Mouse (Mus musculus) stomach, embryonic 14.5 days (tissue): ENCODE data around the gene Hpse. TPM values are rescaled to one million over a fixed set of nuclear protein-coding genes. Genes with fewer than 3 reads are reported as not detected.

Experiments used
- ATAC-seq: fragments of 200-750 bp; cut with Nextera tagmentation; 2 replicates; pipeline ENCODE4 v1.8.0; 2017; ENCODE audit warnings: low read depth, moderate TSS enrichment; ENCODE audit not compliant: insufficient number of reproducible peaks, insufficient read depth, low FRiP score
- H3K27ac ChIP-seq: fragments of 300-500 bp; sonication (generic); 2 replicates; pipeline ENCODE4 v1.5.1; 2014; ENCODE audit warnings: mild to moderate bottlenecking, low read length, moderate library complexity, mixed read lengths
- H3K27me3 ChIP-seq: fragments of 300-500 bp; sonication (generic); 2 replicates; pipeline ENCODE4 v1.6.1; 2014; ENCODE audit warnings: low read length, control low read depth, mixed read lengths; ENCODE audit not compliant: control insufficient read depth, insufficient read depth
- H3K36me3 ChIP-seq: fragments of 300-500 bp; sonication (generic); 2 replicates; pipeline ENCODE4 v1.6.1; 2014; ENCODE audit warnings: mild to moderate bottlenecking, control low read depth, low read length, moderate library complexity, mixed read lengths; ENCODE audit not compliant: control insufficient read depth, insufficient read depth
- H3K4me1 ChIP-seq: fragments of 300-500 bp; sonication (generic); 2 replicates; pipeline ENCODE4 v1.6.1; 2014; ENCODE audit warnings: low read length, control low read depth, mixed read lengths; ENCODE audit not compliant: control insufficient read depth, insufficient read depth
- H3K4me2 ChIP-seq: fragments of 300-500 bp; sonication (generic); replicated peaks from 2 replicates; pipeline ENCODE4 v1.6.1; 2014; ENCODE audit warnings: low read depth, low read length, control low read depth
- H3K4me3 ChIP-seq: fragments of 300-500 bp; sonication (generic); 2 replicates; pipeline ENCODE4 v1.5.1; 2014; ENCODE audit warnings: low read depth, low read length, control low read depth
- H3K9ac ChIP-seq: fragments of 300-500 bp; sonication (generic); replicated peaks from 2 replicates; pipeline ENCODE4 v1.6.1; 2014; ENCODE audit warnings: low read depth, mild to moderate bottlenecking, control low read depth, low read length, moderate library complexity, mixed read lengths
- H3K9me3 ChIP-seq: fragments of 300-500 bp; sonication (generic); 2 replicates; pipeline ENCODE4 v1.6.1; 2016; ENCODE audit warnings: low read depth, low read length, control low read depth; ENCODE audit not compliant: control insufficient read depth
- WGBS: fragments of 180-500 bp; shearing (Covaris S2); extraction: QIAGEN DNeasy Blood & Tissue Kit; methylation state at CpG from one replicate; pipeline ENCODE4 v1.1.7; 2014; 5-methylcytosine and 5-hydroxymethylcytosine counted together
- polyA plus RNA-seq: library from polyadenylated mRNA; unstranded; fragments of >200 nt; fragmentation: Nextera tagmentation; extraction: Ambion mirVana; gene quantifications from 2 replicates; pipeline ENCODE4 v1.2.1, GENCODE M21; 2014

Gene Hpse
- polyA plus RNA-seq, 1 experiment from 2014 or later: 4.9 TPM

DNA sequence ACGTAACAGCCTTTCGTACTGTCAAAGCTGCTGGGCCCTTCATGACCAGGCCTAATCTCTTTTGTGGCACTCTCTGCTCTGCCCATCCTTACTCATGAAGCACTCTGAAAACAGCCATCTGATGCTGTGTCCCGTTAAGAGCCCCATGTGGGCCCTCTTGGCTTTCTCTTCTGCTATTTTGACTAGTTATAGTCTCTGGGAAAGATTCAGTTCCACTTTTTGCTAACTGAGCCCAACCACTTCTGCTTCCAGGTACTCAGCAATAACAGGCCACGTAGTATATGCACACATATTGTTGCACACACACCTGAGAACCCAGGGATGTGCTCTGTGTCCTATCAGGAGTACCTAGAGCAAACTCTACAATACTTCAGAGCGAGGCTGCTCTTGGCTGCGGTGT lies 56.5 kb downstream of the Hpse start:
- H3K9ac ChIP-seq: no peak overlapping the region
- H3K36me3 ChIP-seq: peaks cover 41% of the 10 kb centered on the region
- 92% methylated on average over 6 of the region's 6 CpGs for WGBS
- no peak overlapping the region for H3K27ac ChIP-seq
- no peaks in the 10 kb centered on the region for H3K27me3 ChIP-seq
- no peaks in the 10 kb centered on the region for H3K4me1 ChIP-seq
- no peak overlapping the region for H3K4me3 ChIP-seq
- H3K4me2 ChIP-seq: no peak overlapping the region
- no peaks in the 10 kb centered on the region for H3K9me3 ChIP-seq
- ATAC-seq: no peak

DNA sequence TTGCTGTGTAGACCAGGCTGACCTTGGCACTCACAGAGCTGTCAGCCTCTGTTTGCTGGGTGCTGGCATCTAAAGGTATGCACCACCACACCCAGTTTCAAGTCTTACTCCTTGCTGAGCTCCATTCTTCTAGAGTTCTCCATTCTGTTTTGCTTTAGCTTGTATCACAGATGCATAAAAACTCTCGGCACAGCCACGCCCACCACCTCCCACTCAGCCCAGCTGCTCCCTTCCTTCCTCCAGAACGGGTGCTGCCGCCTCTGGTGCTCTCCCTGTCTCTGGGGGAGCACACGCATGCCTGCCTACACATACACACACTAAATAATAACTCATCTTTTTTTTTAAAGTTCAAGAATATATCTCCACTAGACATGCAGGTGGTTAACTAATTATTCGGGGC lies 61.1 kb downstream of the Hpse start:
- no peaks in the 10 kb centered on the region for H3K9me3 ChIP-seq
- no peak overlapping the region for H3K27ac ChIP-seq
- H3K4me2 ChIP-seq: no peak overlapping the region
- no peaks in the 10 kb centered on the region for H3K4me1 ChIP-seq
- no peak overlapping the region for H3K9ac ChIP-seq
- no peaks in the 10 kb centered on the region for H3K27me3 ChIP-seq
- 78% methylated on average over 6 of the region's 6 CpGs for WGBS
- H3K4me3 ChIP-seq: no peak overlapping the region
- peaks cover 61% of the 10 kb centered on the region for H3K36me3 ChIP-seq
- no peak for ATAC-seq

DNA sequence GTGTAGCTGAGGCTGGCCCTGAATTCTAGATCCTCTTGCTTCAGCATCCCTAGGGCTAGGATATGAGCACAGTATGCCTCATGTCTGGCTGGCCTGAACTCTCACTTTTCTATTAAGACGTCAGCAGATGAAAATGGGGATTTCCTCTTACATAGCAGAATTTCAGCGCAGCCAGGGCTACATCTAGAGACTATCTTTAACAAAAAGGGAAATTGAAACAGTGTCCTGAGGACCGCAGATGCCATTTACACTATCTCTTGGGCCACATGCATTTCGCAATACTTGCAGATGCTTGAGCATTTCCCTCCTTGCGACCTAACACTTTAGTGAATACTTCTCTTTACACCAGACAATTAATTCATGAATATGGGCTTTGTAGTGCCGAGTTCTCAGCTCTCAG lies 63.2 kb downstream of the Hpse start:
- H3K27ac ChIP-seq: no peak overlapping the region
- ATAC-seq: no peak
- no peaks in the 10 kb centered on the region for H3K9me3 ChIP-seq
- H3K36me3 ChIP-seq: peaks cover 43% of the 10 kb centered on the region
- H3K4me3 ChIP-seq: no peak overlapping the region
- no peaks in the 10 kb centered on the region for H3K27me3 ChIP-seq
- no peak overlapping the region for H3K4me2 ChIP-seq
- H3K9ac ChIP-seq: no peak overlapping the region
- 86% methylated on average over 6 of the region's 6 CpGs for WGBS
- H3K4me1 ChIP-seq: no peaks in the 10 kb centered on the region

DNA sequence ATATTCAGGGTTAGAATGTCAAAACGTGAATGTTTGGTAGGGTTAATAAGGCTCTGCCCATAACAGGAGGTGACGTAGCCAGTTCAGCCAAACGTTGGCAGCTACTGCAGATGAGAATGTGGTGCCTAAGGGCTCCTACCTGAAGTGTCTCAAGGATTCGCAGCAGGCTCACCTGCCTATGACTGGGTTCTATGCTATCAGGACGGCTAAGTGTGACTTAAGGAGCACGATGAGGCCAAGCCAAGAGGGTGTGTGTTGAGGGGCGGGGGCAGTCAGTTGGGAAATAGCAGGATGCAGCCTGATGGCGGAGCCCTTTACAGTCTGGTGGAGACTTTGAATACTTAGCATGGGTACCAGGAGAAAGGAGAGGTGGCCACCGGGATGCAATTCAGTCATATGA lies 67.2 kb downstream of the Hpse start:
- 0 out of 2 replicates have a peak, but pooled peaks cover 9% of the 10 kb centered on the region for H3K4me1 ChIP-seq
- no peak overlapping the region for H3K27ac ChIP-seq
- no peak for ATAC-seq
- peaks cover 23% of the 10 kb centered on the region for H3K36me3 ChIP-seq
- H3K4me2 ChIP-seq: no peak overlapping the region
- no peak overlapping the region for H3K9ac ChIP-seq
- no peaks in the 10 kb centered on the region for H3K27me3 ChIP-seq
- WGBS: 79% methylated on average over 9 of the region's 9 CpGs
- no peak overlapping the region for H3K4me3 ChIP-seq
- H3K9me3 ChIP-seq: no peaks in the 10 kb centered on the region

DNA sequence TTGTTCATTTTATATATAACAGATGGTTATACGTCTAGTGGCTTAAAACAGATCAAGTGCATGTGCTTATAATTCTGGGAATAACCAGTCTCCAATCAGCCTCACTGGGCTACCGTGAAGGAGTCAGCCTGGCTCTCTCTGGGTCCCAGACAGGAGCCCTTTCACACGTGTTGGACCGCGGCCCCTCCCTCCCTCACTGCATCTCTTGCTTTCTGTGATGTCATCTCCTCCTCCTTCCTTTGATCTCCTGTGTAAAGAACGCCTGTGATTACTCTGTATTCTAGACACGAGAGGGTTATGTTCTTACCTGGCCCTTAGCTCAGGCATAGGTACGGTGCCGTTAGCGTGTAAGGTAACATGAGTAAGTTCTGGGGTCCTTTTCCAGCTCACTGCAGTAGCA lies 68.0 kb downstream of the Hpse start:
- WGBS: 75% methylated on average over 10 of the region's 10 CpGs
- no peak overlapping the region for H3K4me3 ChIP-seq
- H3K27ac ChIP-seq: no peak overlapping the region
- no peak overlapping the region for H3K9ac ChIP-seq
- ATAC-seq: no peak
- 0 out of 2 replicates have a peak, but pooled peaks cover 9% of the 10 kb centered on the region for H3K4me1 ChIP-seq
- no peaks in the 10 kb centered on the region for H3K9me3 ChIP-seq
- H3K4me2 ChIP-seq: no peak overlapping the region
- peaks cover 17% of the 10 kb centered on the region for H3K36me3 ChIP-seq
- H3K27me3 ChIP-seq: no peaks in the 10 kb centered on the region

DNA sequence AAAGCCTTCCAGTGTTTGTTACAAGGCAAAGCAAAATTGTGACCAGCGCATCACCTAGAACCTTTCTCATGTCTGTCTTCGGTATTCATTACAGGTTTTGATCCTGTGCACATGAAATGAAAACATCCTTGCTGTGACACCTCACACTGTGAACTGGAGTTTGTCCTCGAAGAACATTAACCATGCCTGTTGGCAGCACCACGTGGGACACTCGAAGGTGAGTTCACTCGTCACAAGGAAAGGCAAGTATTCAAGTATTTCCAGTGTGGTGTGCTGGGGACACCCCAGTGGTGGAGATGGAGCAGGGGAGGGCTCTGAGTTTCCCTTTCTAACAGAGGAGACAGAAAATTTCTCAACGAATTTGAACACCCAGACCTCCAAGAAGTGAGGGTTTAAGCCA lies 68.5 kb downstream of the Hpse start:
- WGBS: 88% methylated on average over 7 of the region's 7 CpGs
- H3K9ac ChIP-seq: no peak overlapping the region
- H3K4me2 ChIP-seq: no peak overlapping the region
- no peak for ATAC-seq
- H3K4me3 ChIP-seq: no peak overlapping the region
- no peak overlapping the region for H3K27ac ChIP-seq
- 0 out of 2 replicates have a peak, but pooled peaks cover 9% of the 10 kb centered on the region for H3K4me1 ChIP-seq
- H3K9me3 ChIP-seq: no peaks in the 10 kb centered on the region
- H3K27me3 ChIP-seq: no peaks in the 10 kb centered on the region
- peaks cover 13% of the 10 kb centered on the region; the same call in 1 of the 2 replicates for H3K36me3 ChIP-seq

DNA sequence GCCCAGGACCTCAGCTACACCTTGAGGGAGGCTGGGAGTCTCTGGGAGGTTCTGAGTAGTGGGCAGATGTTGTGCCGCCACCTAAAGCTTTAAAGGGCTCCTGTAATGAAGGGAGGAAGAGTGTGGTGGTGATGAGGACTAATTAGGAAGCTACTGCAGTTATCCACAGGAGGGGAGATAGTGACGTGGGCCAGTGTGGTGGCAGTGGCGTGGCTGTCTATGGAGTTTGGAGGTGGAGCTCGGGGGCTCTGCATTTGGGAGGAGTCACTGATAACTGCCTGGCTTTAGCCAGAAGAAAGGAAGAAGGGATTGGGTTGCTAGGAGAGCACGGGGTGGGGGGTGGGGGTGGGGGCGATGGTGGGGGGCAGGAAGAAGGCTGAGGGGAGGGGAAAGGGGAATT lies 71.0 kb downstream of the Hpse start:
- Histone ChIP-seq H3K4me1 (0 out of 2 replicates have a peak, but pooled peaks cover 9% of the 10 kb centered on the region), H3K36me3 (no peaks in the 10 kb centered on the region), H3K27ac (no peak overlapping the region), H3K9ac (no peak overlapping the region), H3K27me3 (no peaks in the 10 kb centered on the region), H3K4me2 (no peak overlapping the region), H3K4me3 (no peak overlapping the region), H3K9me3 (no peaks in the 10 kb centered on the region)
- 30% methylated on average over 6 of the region's 6 CpGs for WGBS
- ATAC-seq: no peak

DNA sequence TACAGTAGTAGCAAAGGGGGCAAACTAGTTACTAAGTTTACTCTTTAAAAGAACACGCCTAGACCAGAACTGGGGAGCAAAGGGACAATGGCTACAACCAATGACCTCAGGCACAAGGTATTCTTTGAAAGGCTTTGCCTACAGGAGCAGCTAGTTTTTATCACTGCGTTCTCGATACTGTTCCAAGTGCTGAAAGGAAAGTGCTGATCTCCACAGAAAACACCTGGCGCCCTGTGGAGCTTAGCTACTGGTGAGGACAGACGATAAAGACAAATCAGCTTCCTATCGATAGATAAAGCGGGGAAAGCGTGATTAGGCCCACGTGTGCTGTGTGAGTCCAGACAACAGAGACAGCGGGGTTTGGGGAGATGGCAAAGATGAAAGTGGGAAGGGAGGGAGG lies 71.5 kb downstream of the Hpse start:
- peak; percentile 12; the same call in 1 of the 2 replicates for ATAC-seq
- Histone ChIP-seq H3K4me3 (no peak overlapping the region), H3K9me3 (no peaks in the 10 kb centered on the region), H3K9ac (no peak overlapping the region), H3K27ac (0 out of 2 replicates have a peak overlapping the region, but pooled peaks have one; percentile 22), H3K4me1 (0 out of 2 replicates have a peak, but pooled peaks cover 9% of the 10 kb centered on the region), H3K4me2 (no peak overlapping the region), H3K27me3 (no peaks in the 10 kb centered on the region), H3K36me3 (no peaks in the 10 kb centered on the region)
- 46% methylated on average over 10 of the region's 10 CpGs for WGBS

DNA sequence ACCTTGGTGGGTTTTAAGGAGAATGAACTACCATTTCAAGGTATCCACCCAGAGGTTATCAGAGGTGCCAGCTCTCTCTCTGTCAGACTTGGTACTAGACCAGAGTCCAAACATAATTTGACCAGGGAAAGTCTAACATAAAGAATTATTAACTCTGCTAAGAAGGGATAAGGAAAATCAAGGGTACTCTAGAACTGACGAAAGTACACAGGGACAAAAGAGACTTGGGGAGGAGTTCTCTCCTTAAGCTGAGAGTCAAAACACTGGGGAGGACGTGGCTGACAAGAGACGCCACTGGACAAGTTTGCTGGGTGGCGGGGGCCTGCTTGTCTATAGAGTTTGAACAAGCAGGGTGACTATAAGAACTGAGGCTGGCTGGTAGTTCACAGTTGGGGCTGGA lies 73.0 kb downstream of the Hpse start:
- no peak for ATAC-seq
- Histone ChIP-seq H3K27ac (no peak overlapping the region), H3K27me3 (no peaks in the 10 kb centered on the region), H3K9me3 (no peaks in the 10 kb centered on the region), H3K4me2 (no peak overlapping the region), H3K4me1 (0 out of 2 replicates have a peak, but pooled peaks cover 9% of the 10 kb centered on the region), H3K4me3 (no peak overlapping the region), H3K36me3 (no peaks in the 10 kb centered on the region), H3K9ac (no peak overlapping the region)
- WGBS: 84% methylated on average over 4 of the region's 4 CpGs
